Comparison of ENCODE assay signal across 14 mouse cellular contexts in the genomic region with DNA sequence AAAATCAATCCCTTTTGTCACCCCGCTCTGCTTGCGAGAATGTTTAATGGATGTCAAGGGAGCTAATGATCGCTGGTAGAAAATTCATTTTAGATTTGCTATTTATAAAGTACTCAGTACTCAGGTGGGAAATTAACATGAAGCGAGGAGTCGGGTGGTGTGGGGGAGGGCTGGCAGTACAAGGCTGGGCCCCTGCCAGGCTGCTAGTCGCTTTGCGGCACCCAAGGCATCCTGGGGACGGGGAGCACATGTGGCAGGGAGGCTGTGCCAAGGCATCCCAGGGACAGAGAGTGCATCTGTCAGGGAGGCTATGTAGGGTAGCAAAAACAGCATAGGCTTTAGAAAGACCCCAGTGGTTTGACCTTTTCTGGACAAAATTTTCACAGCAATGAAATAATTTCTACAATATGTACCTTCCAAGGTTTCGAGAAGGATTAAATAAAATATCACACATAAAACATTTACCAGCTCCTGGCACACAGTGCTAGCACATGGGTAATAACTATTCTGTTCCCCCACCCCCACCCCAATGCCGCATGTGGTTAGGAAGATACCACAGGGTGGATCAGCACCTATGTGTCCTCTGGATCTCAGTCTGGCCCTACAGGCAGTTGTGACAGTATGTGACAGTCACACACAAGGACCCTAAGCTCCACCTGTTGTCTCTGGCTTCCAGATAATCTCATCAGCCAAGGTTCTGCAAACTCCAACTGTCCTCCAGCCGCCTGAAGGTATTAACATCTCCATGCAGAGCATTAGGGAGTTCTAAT. TPM values are rescaled to one million over a fixed set of nuclear protein-coding genes. Genes with fewer than 3 reads are reported as not detected.
DNase-seq lines count a peak whose midpoint lies in the region; ATAC-seq lines count a peak whose summit lies in the region.
"Had no signal": no experiment of that assay in that cellular context is flagged by ENCODE, and none has a peak within 500 bp of the region (broad histone marks: within the 10 kb centered on the region; RNA-seq: fewer than 3 reads in every experiment).

No protein-coding gene starts in this region.

- no peak for DNase-seq in forebrain, embryonic 10.5 days (ENCODE audit: extremely low spot score, low spot score)
- DNase-seq in layer of hippocampus, adult 11-12 months (ENCODE audit: low spot score) = peak; percentile 26
- no peak for DNase-seq in layer of hippocampus, adult 9-10 months (ENCODE audit: low spot score)
- DNase-seq in hindbrain, embryonic 14.5 days (ENCODE audit: low spot score) = no peak
- DNase-seq in right cerebral cortex, postnatal 10 days (ENCODE audit: low spot score in 2 of 2) = peak; percentile 71 to 80
- no peak for DNase-seq in liver
- DNase-seq in gastrocnemius, postnatal 14 days = no peak
- DNase-seq: lung, postnatal 4 days had no signal

- intact Hi-C loops in gastrocnemius, postnatal 14 days (cut with DNase I; ENCODE audit: low total_unique reads) = no loop called here

- no peaks in the 10 kb centered on the region for H3K36me3 ChIP-seq in forebrain, embryonic 15.5 days
- no peaks in the 10 kb centered on the region for H3K36me3 ChIP-seq in forebrain, embryonic 10.5 days (replicated peaks)
- no peaks in the 10 kb centered on the region for H3K36me3 ChIP-seq in hindbrain, embryonic 14.5 days (replicated peaks; ENCODE audit: control insufficient read depth, insufficient read depth)
- H3K36me3 ChIP-seq: heart, embryonic 15.5 days; kidney, embryonic 15.5 days had no signal

- H3K9ac ChIP-seq in forebrain, embryonic 15.5 days (replicated peaks) = no peak overlapping the region
- H3K9ac ChIP-seq in hindbrain, embryonic 14.5 days = no peak overlapping the region
- H3K9ac ChIP-seq: heart, embryonic 15.5 days; kidney, embryonic 15.5 days; liver, embryonic 14.5 days had no signal

- peak; percentile 80 for ATAC-seq in forebrain, embryonic 15.5 days (replicated peaks)
- ATAC-seq in hindbrain, embryonic 14.5 days (ENCODE audit: low FRiP score) = 0 out of 2 replicates have a peak, but pooled peaks have one; percentile 11

- peaks cover 29% of the 10 kb centered on the region for H3K4me1 ChIP-seq in forebrain, embryonic 15.5 days
- peaks cover 16% of the 10 kb centered on the region for H3K4me1 ChIP-seq in forebrain, embryonic 10.5 days
- peaks cover 27% of the 10 kb centered on the region for H3K4me1 ChIP-seq in hindbrain, embryonic 14.5 days (replicated peaks; ENCODE audit: control insufficient read depth, insufficient read depth, low read length)

- H3K4me3 ChIP-seq in forebrain, embryonic 15.5 days = no peak overlapping the region
- H3K4me3 ChIP-seq in forebrain, embryonic 10.5 days = no peak overlapping the region
- no peak overlapping the region for H3K4me3 ChIP-seq in hindbrain, embryonic 14.5 days (replicated peaks; ENCODE audit: low read length)
- H3K4me3 ChIP-seq: kidney, embryonic 15.5 days; myocyte had no signal

- 39% methylated on average over 11 of the region's 11 CpGs for WGBS in forebrain, embryonic 15.5 days
- 71% methylated on average over 11 of the region's 11 CpGs for WGBS in forebrain, embryonic 10.5 days
- 42% methylated on average over 11 of the region's 11 CpGs for WGBS in hindbrain, embryonic 14.5 days

- no peak overlapping the region for H3K4me2 ChIP-seq in forebrain, embryonic 15.5 days (replicated peaks)
- no peak overlapping the region for H3K4me2 ChIP-seq in hindbrain, embryonic 14.5 days (replicated peaks)

- H3K9me3 ChIP-seq in forebrain, embryonic 15.5 days = no peaks in the 10 kb centered on the region
- no peaks in the 10 kb centered on the region for H3K9me3 ChIP-seq in forebrain, embryonic 10.5 days
- no peaks in the 10 kb centered on the region for H3K9me3 ChIP-seq in hindbrain, embryonic 14.5 days (ENCODE audit: control insufficient read depth, low read length)
- H3K9me3 ChIP-seq: heart, embryonic 15.5 days; kidney, embryonic 15.5 days had no signal

- no peaks in the 10 kb centered on the region for H3K27me3 ChIP-seq in forebrain, embryonic 15.5 days
- H3K27me3 ChIP-seq in forebrain, embryonic 10.5 days (ENCODE audit: poor library complexity, severe bottlenecking) = peaks cover 51% of the 10 kb centered on the region
- no peaks in the 10 kb centered on the region for H3K27me3 ChIP-seq in hindbrain, embryonic 14.5 days (ENCODE audit: control insufficient read depth, insufficient read depth, low read length)
- H3K27me3 ChIP-seq: kidney, embryonic 15.5 days had no signal

- 0 out of 2 replicates have a peak overlapping the region, but pooled peaks have one; percentile 53 for H3K27ac ChIP-seq in forebrain, embryonic 15.5 days (replicated peaks)
- no peak overlapping the region for H3K27ac ChIP-seq in forebrain, embryonic 10.5 days
- H3K27ac ChIP-seq in hindbrain, embryonic 14.5 days = 0 out of 2 replicates have a peak overlapping the region, but pooled peaks have one; percentile 1
- H3K27ac ChIP-seq: heart, embryonic 15.5 days; kidney, embryonic 15.5 days; liver, embryonic 14.5 days had no signal

RNA-seq across cellular contexts. Expression of a gene that starts 20.6 kb away (rescaled TPM):
- polyA plus RNA-seq in forebrain, embryonic 15.5 days (2015; fragmentation: Nextera tagmentation; extraction: Ambion mirVana) = 98.7 and 106 TPM in 2 replicates
- 5.6 and 6.5 TPM in 2 replicates for polyA plus RNA-seq in forebrain, embryonic 10.5 days (2016; fragmentation: Nextera tagmentation; extraction: Ambion mirVana)
- 194 and 196 TPM in 2 replicates for polyA plus RNA-seq in hindbrain, embryonic 14.5 days (2014; fragmentation: Nextera tagmentation; extraction: Ambion mirVana)
- 1 to 10 TPM; 2.6 to 3.0 TPM for total RNA-seq in gastrocnemius, postnatal 14 days (2021)
- polyA plus RNA-seq: C2C12, myocyte had no signal

Comparison
In these comparisons a context has a peak if more than half of its experiments do, and no peak if none do; other contexts are left out.
1. DNase-seq: peak in layer of hippocampus, adult 11-12 months (single experiment) and right cerebral cortex, postnatal 10 days (2 of 2); none in forebrain, embryonic 10.5 days (single experiment), layer of hippocampus, adult 9-10 months (single experiment), hindbrain, embryonic 14.5 days (single experiment), liver (single experiment) and gastrocnemius, postnatal 14 days (single experiment).
2. RNA of a gene that starts 20.6 kb away (polyA plus RNA-seq): 194 to 196 TPM in hindbrain, embryonic 14.5 days and 98.7 to 106 TPM in forebrain, embryonic 15.5 days; 5.6 to 6.5 TPM in forebrain, embryonic 10.5 days; every median in the first group is over 10 times any median in the second.